Mouse (Mus musculus) c-Kit-positive CD71-positive TER-119-positive erythroid progenitor cells, embryonic 14.5 days (primary cell): ENCODE measurements at regions not wholly inside any gene's neighbourhood (a gene's known extent, or its start where the extent isn't known, plus 50 kb on each side); places are given as distances from the start of the nearest gene placed in this dataset.

Source experiments
- DNase-seq: peaks from one replicate; pipeline ENCODE4 v3.0.0-alpha.2; 2013; ENCODE audit warnings: low spot score

- DNase-seq = no peak
These were observed 102.9 kb upstream of the Fut8 start for GRCm38 (mm10) chr12:77135067-77135466.

DNA sequence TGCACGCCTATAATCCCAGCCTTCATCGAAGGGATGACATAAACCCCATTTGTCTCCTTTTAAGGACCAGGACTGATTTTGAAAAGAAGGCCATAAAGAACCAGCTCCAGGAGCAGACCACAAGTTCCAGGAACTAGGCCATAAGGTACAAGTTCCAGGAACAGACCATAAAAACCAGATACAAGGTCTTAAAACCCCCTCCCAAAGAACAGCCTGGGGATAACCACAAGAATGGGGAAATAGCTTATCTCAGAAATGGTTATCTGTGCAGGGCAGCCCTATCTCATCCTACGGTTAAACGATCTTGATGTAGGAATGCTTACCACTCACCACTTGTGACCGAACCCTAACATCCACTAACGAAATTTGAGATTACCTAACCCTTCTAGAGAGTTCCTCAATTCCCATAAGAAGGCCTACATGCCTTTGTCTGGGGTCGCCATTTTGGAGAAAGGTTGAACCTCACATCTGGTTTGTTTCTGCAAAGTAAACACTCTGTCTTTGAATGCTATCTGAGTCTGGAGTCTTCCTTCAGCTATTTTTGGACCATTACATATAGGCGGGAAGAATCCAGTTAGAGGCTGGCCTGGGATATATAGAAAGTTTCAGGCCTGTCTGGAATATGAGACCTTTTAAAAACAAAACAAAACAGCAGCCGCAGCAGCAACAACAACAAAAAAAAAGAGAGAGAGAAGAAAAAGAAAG, 103.5 kb upstream of the Fut8 start:
- DNase-seq = no peak

DNA sequence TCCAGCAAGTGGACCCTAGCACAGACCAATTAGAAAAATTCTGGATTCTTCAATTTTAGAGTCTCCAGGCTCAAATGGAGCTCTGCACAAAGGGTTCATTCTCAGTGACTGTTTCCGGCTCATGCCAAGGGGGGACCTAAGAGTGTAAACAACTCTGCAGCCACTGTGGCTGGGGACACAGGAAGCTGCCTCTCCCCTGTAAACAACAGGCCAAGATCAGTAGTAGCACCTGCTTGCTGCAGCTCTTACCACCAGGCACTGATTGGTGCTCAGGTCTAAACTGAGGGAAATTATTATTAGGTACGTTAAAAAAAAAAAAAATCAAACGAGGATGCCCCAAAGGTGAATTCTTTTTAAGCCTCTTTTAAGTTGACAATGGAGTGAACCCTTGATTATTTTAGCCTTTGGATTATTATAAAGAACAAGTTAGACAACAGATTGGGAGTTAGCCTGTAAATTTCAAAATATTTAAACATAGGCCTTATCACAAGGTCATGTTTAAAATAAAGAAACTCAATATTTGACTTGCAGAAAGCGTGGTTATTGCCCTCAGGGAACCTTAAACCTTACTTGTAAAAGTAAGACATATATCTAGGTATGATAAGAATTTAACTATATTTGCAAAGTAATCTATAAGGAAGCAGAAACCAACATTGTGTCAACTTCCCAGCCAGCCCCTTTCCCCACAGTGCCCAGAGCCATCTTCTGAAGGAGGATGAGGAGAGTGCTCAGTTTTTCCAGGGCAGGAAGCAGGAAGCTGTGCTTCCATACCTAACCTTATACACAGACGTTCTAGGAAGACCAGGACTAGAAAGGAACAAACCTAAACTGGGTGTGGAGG, 104.2 kb upstream of the Fut8 start:
- no peak for DNase-seq

GRCm38 (mm10) chr12:77131328-77131727, 106.6 kb upstream of the Fut8 start:
- no peak for DNase-seq

GRCm38 (mm10) chr12:77130526-77130925, 107.4 kb upstream of the Fut8 start:
- DNase-seq = no peak

DNA sequence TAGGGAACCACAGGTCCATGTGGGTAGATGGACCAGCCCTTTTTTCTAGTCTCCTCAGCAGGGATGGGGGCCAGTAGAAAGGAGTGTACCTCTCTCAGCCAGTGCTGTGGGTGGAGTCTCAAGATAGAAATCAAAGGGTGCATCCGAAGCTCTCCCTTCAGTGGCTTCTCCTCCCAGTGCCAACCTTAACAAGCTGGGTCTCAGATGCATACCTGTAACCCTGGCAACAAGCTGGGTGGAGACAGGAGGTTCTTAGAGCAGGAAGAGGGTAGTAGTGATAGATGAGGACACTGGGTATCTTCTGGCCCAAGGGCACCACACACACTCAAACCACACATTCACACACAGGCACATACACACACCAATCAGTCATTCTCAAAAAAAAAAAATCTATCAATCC, 113.7 kb upstream of the Fut8 start:
- no peak for DNase-seq

DNA sequence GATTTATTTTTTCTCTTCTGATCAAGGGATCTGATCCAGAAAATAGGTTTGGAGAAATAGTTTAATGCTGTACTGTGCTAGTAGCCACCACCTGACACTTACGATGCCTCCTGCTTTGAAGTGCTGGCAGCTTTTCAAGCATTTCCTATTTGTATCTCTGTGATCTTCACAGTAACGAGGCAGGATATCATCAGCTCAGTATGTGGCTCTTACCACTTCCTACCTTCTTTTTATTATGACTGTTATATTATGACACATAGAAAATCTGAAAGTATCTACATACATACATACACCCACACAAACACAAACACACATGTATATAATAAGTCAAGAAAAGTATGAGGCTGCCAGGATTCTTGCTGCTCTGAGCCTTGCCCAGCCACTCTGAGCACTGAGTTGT, 124.4 kb upstream of the Fut8 start:
- no peak for DNase-seq

- DNase-seq = no peak
These were observed 125.8 kb upstream of the Fut8 start for GRCm38 (mm10) chr12:77112133-77112532.

- no peak for DNase-seq
These were observed 130.7 kb upstream of the Fut8 start for GRCm38 (mm10) chr12:77107251-77107650.

DNA sequence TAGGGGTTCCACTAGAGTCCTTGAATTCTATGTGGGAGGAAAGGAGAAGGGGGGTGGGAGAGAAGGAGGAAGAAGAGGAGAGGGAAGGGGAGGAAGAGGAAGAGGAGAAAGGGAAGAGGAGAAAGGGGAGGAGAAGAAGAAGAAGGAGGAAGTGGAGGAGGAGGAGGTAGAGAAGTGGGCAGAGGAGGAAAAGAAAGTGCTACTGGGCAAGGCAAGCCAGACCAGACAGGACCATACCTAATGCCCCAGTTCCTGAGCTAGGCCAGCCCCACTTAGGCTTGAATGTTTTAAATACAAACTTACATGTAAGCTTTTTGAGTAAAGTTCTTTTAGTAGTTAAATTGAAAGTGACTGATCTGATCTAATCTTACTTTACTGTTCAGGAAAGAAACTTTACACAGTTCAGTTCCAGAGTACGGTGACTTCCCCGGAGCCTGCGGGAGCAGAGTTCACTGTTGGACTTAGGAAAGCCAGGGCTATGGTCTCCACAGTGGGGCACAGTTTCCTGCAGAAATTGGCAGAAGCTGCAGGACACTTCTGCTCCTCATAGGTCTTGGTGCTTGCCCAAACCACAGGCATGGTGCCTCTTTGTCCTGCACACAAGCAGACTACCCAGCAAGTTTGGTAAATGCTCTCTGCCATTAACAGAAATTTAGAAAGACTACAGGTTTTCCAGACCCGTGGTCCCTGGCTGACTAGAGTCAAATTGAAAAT, 131.9 kb upstream of the Fut8 start:
- DNase-seq = no peak

DNA sequence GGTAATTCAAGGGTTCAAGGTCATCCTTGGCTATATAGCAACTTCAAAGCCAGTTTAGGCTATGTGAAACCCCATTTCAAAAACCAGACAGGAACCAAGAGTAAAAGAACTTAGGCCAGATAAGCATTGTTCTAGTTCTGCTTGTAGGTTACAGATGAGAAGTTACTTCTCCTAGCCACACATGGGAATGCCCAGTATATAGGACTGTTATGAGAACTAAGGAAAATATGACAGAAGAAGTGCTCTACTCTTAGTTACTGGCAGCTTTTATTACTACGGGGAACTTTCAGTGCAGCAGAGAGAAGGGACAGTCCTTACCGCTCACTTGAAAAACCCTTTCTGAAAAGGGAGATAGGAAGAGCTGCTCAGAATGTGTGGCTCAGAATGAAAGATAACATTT, 137.4 kb upstream of the Fut8 start:
- no peak for DNase-seq

DNA sequence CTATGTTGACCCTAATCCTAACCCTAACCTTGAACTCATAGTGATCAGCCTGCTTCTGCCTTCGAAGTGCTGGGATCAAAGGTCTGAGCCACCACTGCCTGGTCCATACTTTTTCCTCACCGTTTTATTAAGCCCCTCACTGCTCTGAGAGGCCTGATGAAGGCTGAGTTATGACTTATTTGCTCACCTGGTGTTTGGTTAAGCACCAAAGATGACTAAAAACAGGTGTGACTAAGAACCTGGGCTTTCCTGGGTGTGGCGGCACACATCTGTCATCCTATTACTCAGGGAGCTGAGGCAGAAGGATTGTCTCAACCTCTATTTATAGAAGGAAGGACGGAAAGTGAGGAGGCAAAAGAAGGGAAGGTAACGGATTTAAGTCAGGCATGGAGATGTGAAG, 137.5 kb upstream of the Max start:
- DNase-seq = no peak

DNA sequence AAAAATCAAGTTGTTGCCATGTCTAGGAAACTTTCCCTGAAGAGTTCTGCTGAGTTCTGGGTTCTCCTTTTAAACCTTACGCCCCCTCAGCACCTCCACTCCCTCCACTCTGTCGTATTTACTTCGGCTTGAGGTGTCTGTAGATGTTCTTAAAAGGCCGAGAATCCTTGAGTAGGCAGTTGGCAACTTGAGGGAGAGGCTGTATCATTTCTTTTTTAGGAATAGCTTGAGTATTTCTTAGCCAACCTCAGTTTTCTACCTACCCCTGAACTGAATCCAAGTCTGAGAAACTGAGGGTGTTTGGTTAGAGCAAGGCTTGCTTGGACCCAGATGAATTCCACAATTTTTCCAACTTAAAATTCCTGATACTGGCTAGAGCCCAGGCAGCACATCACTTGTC, 136.8 kb upstream of the Max start:
- DNase-seq = no peak

- DNase-seq = no peak
These were observed 135.8 kb upstream of the Max start for GRCm38 (mm10) chr12:77097831-77098230.

DNA sequence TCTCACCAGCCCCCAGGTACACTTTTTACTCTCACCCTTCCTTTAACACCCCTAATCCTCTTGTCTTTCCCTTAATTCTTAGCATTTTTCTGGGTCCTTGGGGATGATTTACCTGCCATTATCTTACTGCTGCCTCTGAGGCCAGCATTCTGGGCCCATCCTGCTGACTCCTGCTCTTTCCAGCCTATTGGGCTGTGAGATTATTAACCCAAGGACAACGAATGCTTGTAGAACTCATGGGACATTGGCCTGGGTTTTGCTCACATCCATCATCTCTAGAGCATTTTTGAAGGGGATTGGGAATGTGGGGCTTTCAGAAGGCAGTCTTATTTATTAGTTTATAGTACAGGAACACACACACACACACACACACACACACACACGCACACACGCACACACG, 134.5 kb upstream of the Max start:
- no peak for DNase-seq

DNA sequence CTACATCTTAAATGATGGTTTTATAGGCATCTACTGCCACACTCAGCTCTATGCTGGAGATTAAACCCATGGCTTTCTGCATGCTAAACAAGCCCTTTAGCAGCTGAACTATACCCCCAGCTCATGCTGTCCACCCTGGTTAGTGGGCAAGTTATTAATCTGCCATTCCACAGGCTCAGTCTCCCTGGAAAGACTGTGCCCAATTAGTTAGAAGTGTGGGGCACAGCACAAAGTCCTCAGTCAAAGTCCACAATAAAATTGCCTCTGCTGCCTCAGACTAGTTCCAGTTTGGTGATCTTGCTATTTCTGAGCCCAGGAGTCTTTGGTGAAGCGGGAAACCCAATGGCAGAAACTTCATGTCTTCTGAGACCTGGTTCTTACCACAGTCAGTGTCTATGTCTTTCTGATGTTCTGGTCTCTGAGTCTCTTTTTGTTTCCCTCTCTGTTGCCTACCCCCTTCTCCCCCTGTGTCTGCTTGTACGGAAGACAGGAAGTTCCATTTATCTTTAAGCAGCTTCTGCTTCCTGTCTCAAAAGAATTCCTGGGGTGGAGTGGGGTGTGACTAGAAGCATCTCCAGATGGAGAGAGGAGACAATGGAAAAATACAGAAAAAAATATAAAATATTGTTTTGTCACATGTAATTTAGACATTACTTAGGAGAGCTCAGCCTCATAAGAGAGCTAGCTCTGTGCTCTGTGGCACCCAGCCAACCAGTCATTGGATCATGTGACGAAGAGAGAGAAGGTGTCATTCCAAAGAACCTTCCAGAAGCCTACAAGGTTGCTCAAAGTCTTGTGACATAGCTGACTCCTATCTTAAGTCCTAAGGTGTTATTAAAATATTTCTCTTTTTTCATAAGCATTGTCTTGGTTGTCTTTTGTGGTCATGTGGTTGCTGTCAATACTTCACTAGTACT, 133.3 kb upstream of the Max start:
- DNase-seq = no peak

GRCm38 (mm10) chr12:77094168-77094567, 132.2 kb upstream of the Max start:
- no peak for DNase-seq

GRCm38 (mm10) chr12:77092741-77093140, 130.7 kb upstream of the Max start:
- no peak for DNase-seq

- DNase-seq = no peak
These were observed 130.1 kb upstream of the Max start for GRCm38 (mm10) chr12:77092143-77092542.

GRCm38 (mm10) chr12:77091700-77092099, 129.7 kb upstream of the Max start:
- no peak for DNase-seq

- no peak for DNase-seq
These were observed 128.5 kb upstream of the Max start for GRCm38 (mm10) chr12:77090525-77090924.
